ENCODE assay signal across 8 mouse cellular contexts in the genomic region with DNA sequence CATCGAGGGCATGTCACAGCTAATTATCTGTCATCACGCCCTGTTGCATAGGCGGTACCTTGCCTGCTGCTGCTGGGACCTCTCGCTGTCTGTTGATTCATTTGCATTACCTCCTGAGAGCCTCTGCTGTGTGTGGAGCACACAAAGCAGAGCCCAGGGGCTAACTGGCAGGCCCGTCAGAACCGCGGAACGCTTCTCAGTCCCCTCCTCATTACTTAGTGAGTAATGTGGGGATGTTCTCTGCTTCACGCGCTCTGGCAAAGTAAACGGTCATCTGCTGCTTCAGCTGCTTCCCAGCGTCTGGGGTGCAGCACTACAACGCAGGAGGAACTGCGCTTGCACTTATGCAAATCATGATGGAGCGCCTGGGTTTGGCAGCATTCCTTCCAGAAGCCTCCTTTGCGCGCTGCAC. TPM values are rescaled to one million over a fixed set of nuclear protein-coding genes. Genes with fewer than 3 reads are reported as not detected.
DNase-seq lines count a peak whose midpoint lies in the region; ATAC-seq lines count a peak whose summit lies in the region.

No protein-coding gene starts in this region.

- H3K9ac ChIP-seq in hindbrain, embryonic 15.5 days = peak overlapping the region; percentile 35; the same call in 1 of the 2 replicates
- peak overlapping the region; percentile 53 for H3K9ac ChIP-seq in midbrain, embryonic 12.5 days (replicated peaks)

- intact Hi-C loops in left cerebral cortex, postnatal 14 days (cut with DNase I) = no loop called here

- ATAC-seq in hindbrain, embryonic 15.5 days (ENCODE audit: low FRiP score, low read depth) = peak; percentile 86
- ATAC-seq in midbrain, embryonic 12.5 days (ENCODE audit: low FRiP score, low read depth) = peak; percentile 93

- H3K27me3 ChIP-seq in forebrain, embryonic 10.5 days (ENCODE audit: poor library complexity, severe bottlenecking) = no peaks in the 10 kb centered on the region
- no peaks in the 10 kb centered on the region; the same call in 1 of the 2 replicates for H3K27me3 ChIP-seq in hindbrain, embryonic 15.5 days
- H3K27me3 ChIP-seq in midbrain, embryonic 12.5 days = no peaks in the 10 kb centered on the region

- H3K36me3 ChIP-seq in forebrain, embryonic 10.5 days (replicated peaks) = no peaks in the 10 kb centered on the region
- no peaks in the 10 kb centered on the region for H3K36me3 ChIP-seq in hindbrain, embryonic 15.5 days
- no peaks in the 10 kb centered on the region for H3K36me3 ChIP-seq in midbrain, embryonic 12.5 days

- DNase-seq in urinary bladder, postnatal 14 days (ENCODE audit: low spot score) = peak; percentile 24
- no peak for DNase-seq in urinary bladder, postnatal 25 days (ENCODE audit: low spot score)
- peak; percentile 29 for DNase-seq in forebrain, embryonic 10.5 days (ENCODE audit: extremely low spot score, low spot score)
- peak; percentile 73 to 82 for DNase-seq in left cerebral cortex, postnatal 14 days (ENCODE audit: low spot score in 2 of 2)
- DNase-seq in telencephalon, adult 2 months (ENCODE audit: low read depth, low spot score) = peak; percentile 73
- no peak for DNase-seq in urinary bladder, postnatal 10 days (ENCODE audit: low spot score)

- no peaks in the 10 kb centered on the region for H3K9me3 ChIP-seq in forebrain, embryonic 10.5 days
- H3K9me3 ChIP-seq in hindbrain, embryonic 15.5 days = no peaks in the 10 kb centered on the region
- H3K9me3 ChIP-seq in midbrain, embryonic 12.5 days = no peaks in the 10 kb centered on the region

- H3K27ac ChIP-seq in forebrain, embryonic 10.5 days = peak overlapping the region; percentile 76
- H3K27ac ChIP-seq in hindbrain, embryonic 15.5 days (replicated peaks) = peak overlapping the region; percentile 63
- H3K27ac ChIP-seq in midbrain, embryonic 12.5 days (replicated peaks) = 0 out of 2 replicates have a peak overlapping the region, but pooled peaks have one; percentile 4

- peak overlapping the region; percentile 45 for H3K4me3 ChIP-seq in forebrain, embryonic 10.5 days
- peak overlapping the region; percentile 30 for H3K4me3 ChIP-seq in hindbrain, embryonic 15.5 days
- H3K4me3 ChIP-seq in midbrain, embryonic 12.5 days = peak overlapping the region; percentile 33

- H3K4me2 ChIP-seq in hindbrain, embryonic 15.5 days = peak overlapping the region; percentile 61
- H3K4me2 ChIP-seq in midbrain, embryonic 12.5 days (replicated peaks) = peak overlapping the region; percentile 57

- H3K4me1 ChIP-seq in forebrain, embryonic 10.5 days = peaks cover 6% of the 10 kb centered on the region
- peaks cover 13% of the 10 kb centered on the region for H3K4me1 ChIP-seq in hindbrain, embryonic 15.5 days (replicated peaks)
- peaks cover 6% of the 10 kb centered on the region for H3K4me1 ChIP-seq in midbrain, embryonic 12.5 days

- WGBS in forebrain, embryonic 10.5 days = 1% methylated on average over 17 of the region's 17 CpGs
- WGBS in hindbrain, embryonic 15.5 days = under 1% methylated on average over 17 of the region's 17 CpGs
- 1% methylated on average over 17 of the region's 17 CpGs for WGBS in midbrain, embryonic 12.5 days

RNA-seq across cellular contexts. Expression of gene Tyrp1, which starts 30.6 kb away (rescaled TPM):
- polyA plus RNA-seq in forebrain, embryonic 10.5 days (2016; fragmentation: Nextera tagmentation; extraction: Ambion mirVana) = 0.58 and 1.6 TPM in 2 replicates
- 0.19 and 0.66 TPM in 2 replicates for polyA plus RNA-seq in hindbrain, embryonic 15.5 days (2015; fragmentation: Nextera tagmentation; extraction: Ambion mirVana)
- total RNA-seq in left cerebral cortex, postnatal 14 days (2021) = under 1 TPM; 0.32 to 0.33 TPM
- polyA plus RNA-seq in midbrain, embryonic 12.5 days (2016; fragmentation: Nextera tagmentation; extraction: Ambion mirVana) = 0.29 and 0.31 TPM in 2 replicates

RNA-seq across cellular contexts. Expression of gene Lurap1l, which starts 45.9 kb away (rescaled TPM):
- polyA plus RNA-seq in forebrain, embryonic 10.5 days (2016; fragmentation: Nextera tagmentation; extraction: Ambion mirVana) = 1.5 TPM in 2 replicates
- polyA plus RNA-seq in hindbrain, embryonic 15.5 days (2015; fragmentation: Nextera tagmentation; extraction: Ambion mirVana) = 9.3 and 10.0 TPM in 2 replicates
- 1 to 10 TPM; 6.3 to 7.0 TPM for total RNA-seq in left cerebral cortex, postnatal 14 days (2021)
- polyA plus RNA-seq in midbrain, embryonic 12.5 days (2016; fragmentation: Nextera tagmentation; extraction: Ambion mirVana) = 5.3 and 5.9 TPM in 2 replicates

Comparison
In these comparisons a context has a peak if more than half of its experiments do, and no peak if none do; other contexts are left out.
1. DNase-seq: peak in urinary bladder, postnatal 14 days (single experiment), forebrain, embryonic 10.5 days (single experiment), left cerebral cortex, postnatal 14 days (2 of 2) and telencephalon, adult 2 months (single experiment); none in urinary bladder, postnatal 25 days (single experiment) and urinary bladder, postnatal 10 days (single experiment).
2. H3K27ac ChIP-seq: peak in every context shown above with its lines; median percentile 76 in forebrain, embryonic 10.5 days; 63 in hindbrain, embryonic 15.5 days; 4 in midbrain, embryonic 12.5 days.
3. Peak in every context shown above with its lines, with median percentiles within 50 percentile points of each other: H3K4me3 ChIP-seq.